Mouse (Mus musculus) retina, adult 2 months (tissue): ENCODE data around the gene Ppp1r35.
"Not testable (repeated sequence)": the region's sequence is repeated elsewhere in the genome, so short reads cannot be mapped to it uniquely, and the experiment has no call there.

Source experiments
- DNase-seq: peaks from one replicate; pipeline ENCODE4 v3.0.0-alpha.2; 2012; ENCODE audit warnings: low read depth, low spot score

Ppp1r35 gene

GRCm38 (mm10) chr5:137778635-137779034 is at the start of gene Ppp1r35:
Gene Ppp1r35 (plus strand): TSS chr5:137778849.
- peak; percentile 94 for DNase-seq

GRCm38 (mm10) chr5:137733638-137734288 is 44.9 kb upstream of the Ppp1r35 start:
- no peak for DNase-seq

- no peak for DNase-seq
Measured at GRCm38 (mm10) chr5:137734289-137735061, 44.2 kb upstream of the Ppp1r35 start.

GRCm38 (mm10) chr5:137737400-137737940 is 41.2 kb upstream of the Ppp1r35 start:
- no peak for DNase-seq

- no peak for DNase-seq
Measured at GRCm38 (mm10) chr5:137738516-137738915, 40.1 kb upstream of the Ppp1r35 start.

- no peak for DNase-seq
Measured at GRCm38 (mm10) chr5:137739471-137739870, 39.2 kb upstream of the Ppp1r35 start.

- no peak for DNase-seq
Measured at GRCm38 (mm10) chr5:137740506-137740905, 38.1 kb upstream of the Ppp1r35 start.

GRCm38 (mm10) chr5:137741023-137741931 is 37.4 kb upstream of the Ppp1r35 start, which contains the start of gene Nyap1:
Gene Nyap1 (minus strand): TSS chr5:137741607.
- DNase-seq: no peak

- DNase-seq: no peak
Measured at GRCm38 (mm10) chr5:137742048-137742447, 36.6 kb upstream of the Ppp1r35 start.

GRCm38 (mm10) chr5:137742836-137743235 is 35.8 kb upstream of the Ppp1r35 start:
- DNase-seq: no peak

- no peak for DNase-seq
Measured at GRCm38 (mm10) chr5:137744197-137744596, 34.5 kb upstream of the Ppp1r35 start.

- DNase-seq: no peak
Measured at GRCm38 (mm10) chr5:137745214-137746171, 33.2 kb upstream of the Ppp1r35 start, which contains the start of gene Tsc22d4. Gene Tsc22d4 (plus strand): TSS chr5:137745730.

- DNase-seq: no peak
Measured at GRCm38 (mm10) chr5:137746282-137746850, 32.3 kb upstream of the Ppp1r35 start.

- DNase-seq: no peak
Measured at GRCm38 (mm10) chr5:137746851-137747325, 31.8 kb upstream of the Ppp1r35 start.

- no peak for DNase-seq
Measured at GRCm38 (mm10) chr5:137747326-137747961, 31.2 kb upstream of the Ppp1r35 start.

- DNase-seq: no peak
Measured at GRCm38 (mm10) chr5:137748130-137748770, 30.4 kb upstream of the Ppp1r35 start.

- DNase-seq: no peak
Measured at GRCm38 (mm10) chr5:137749196-137749836, 29.3 kb upstream of the Ppp1r35 start.

- not testable (repeated sequence) for DNase-seq
Measured at GRCm38 (mm10) chr5:137750212-137750611, 28.4 kb upstream of the Ppp1r35 start.
